In genomic region chr3:37605876-37606238, GRCm38 (mm10) we compare ENCODE assay signal across 10 mouse cellular contexts. TPM values are rescaled to one million over a fixed set of nuclear protein-coding genes. Genes with fewer than 3 reads are reported as not detected.
DNase-seq lines count a peak whose midpoint lies in the region; ATAC-seq lines count a peak whose summit lies in the region.
"Had no signal": no experiment of that assay in that cellular context is flagged by ENCODE, and none has a peak within 500 bp of the region (broad histone marks: within the 10 kb centered on the region; RNA-seq: fewer than 3 reads in every experiment).

No protein-coding gene starts in this region.

- 0 out of 2 replicates have a peak, but pooled peaks cover 4% of the 10 kb centered on the region for H3K9me3 ChIP-seq in forebrain, embryonic 13.5 days (replicated peaks)
- no peaks in the 10 kb centered on the region for H3K9me3 ChIP-seq in liver, embryonic 11.5 days (ENCODE audit: control insufficient read depth, low read length)
- H3K9me3 ChIP-seq in intestine, embryonic 15.5 days = no peaks in the 10 kb centered on the region; the same call in 1 of the 2 replicates

- no peak overlapping the region for H3K4me2 ChIP-seq in forebrain, embryonic 13.5 days
- H3K4me2 ChIP-seq in liver, embryonic 11.5 days = no peak overlapping the region
- H3K4me2 ChIP-seq in intestine, embryonic 15.5 days (replicated peaks) = no peak overlapping the region
- H3K4me2 ChIP-seq: hindbrain, embryonic 12.5 days; limb, embryonic 12.5 days had no signal

- H3K27me3 ChIP-seq in forebrain, embryonic 13.5 days = no peaks in the 10 kb centered on the region
- no peaks in the 10 kb centered on the region for H3K27me3 ChIP-seq in liver, embryonic 11.5 days (replicated peaks; ENCODE audit: control insufficient read depth, insufficient read depth, low read length)
- H3K27me3 ChIP-seq in intestine, embryonic 15.5 days (replicated peaks) = no peaks in the 10 kb centered on the region
- H3K27me3 ChIP-seq: hindbrain, embryonic 12.5 days; limb, embryonic 12.5 days had no signal

- no peaks in the 10 kb centered on the region for H3K36me3 ChIP-seq in forebrain, embryonic 13.5 days (ENCODE audit: poor library complexity, severe bottlenecking)
- no peaks in the 10 kb centered on the region for H3K36me3 ChIP-seq in liver, embryonic 11.5 days (ENCODE audit: control insufficient read depth, insufficient read depth, low read length)
- no peaks in the 10 kb centered on the region for H3K36me3 ChIP-seq in intestine, embryonic 15.5 days
- H3K36me3 ChIP-seq: hindbrain, embryonic 12.5 days; limb, embryonic 12.5 days had no signal

- no peak overlapping the region for H3K9ac ChIP-seq in forebrain, embryonic 13.5 days
- H3K9ac ChIP-seq in liver, embryonic 11.5 days (ENCODE audit: low read depth, low read length) = no peak overlapping the region
- H3K9ac ChIP-seq in intestine, embryonic 15.5 days = no peak overlapping the region
- H3K9ac ChIP-seq: hindbrain, embryonic 12.5 days; limb, embryonic 12.5 days had no signal

- 84% methylated on average over 10 of the region's 10 CpGs for WGBS in forebrain, embryonic 13.5 days
- 85% methylated on average over 10 of the region's 10 CpGs for WGBS in liver, embryonic 11.5 days
- 77% methylated on average over 10 of the region's 10 CpGs for WGBS in intestine, embryonic 15.5 days

- intact Hi-C loops in left cerebral cortex, postnatal 14 days (cut with DNase I) = no loop called here

- ATAC-seq in CD4-positive, CD25-positive, alpha-beta regulatory T cell, adult 4 months = no peak
- peak; percentile 45 for ATAC-seq in forebrain, embryonic 13.5 days
- ATAC-seq in liver, embryonic 11.5 days (replicated peaks; ENCODE audit: low FRiP score) = no peak
- ATAC-seq in intestine, embryonic 15.5 days = no peak

- DNase-seq in CD4-positive, CD25-positive, alpha-beta regulatory T cell, adult 2 months (ENCODE audit: low read depth, low spot score) = peak; percentile 18
- peak; percentile 10 to 23 for DNase-seq in left cerebral cortex, postnatal 14 days (ENCODE audit: low spot score in 2 of 2)
- DNase-seq in left cerebral cortex, adult 8-10 months (ENCODE audit: low spot score in 2 of 2) = no peak
- peak; percentile 16 for DNase-seq in lung, postnatal 25 days (ENCODE audit: low spot score)
- DNase-seq in liver, embryonic 11.5 days (ENCODE audit: low spot score) = no peak

- H3K4me1 ChIP-seq in forebrain, embryonic 13.5 days = peaks cover 20% of the 10 kb centered on the region
- H3K4me1 ChIP-seq in liver, embryonic 11.5 days (replicated peaks; ENCODE audit: control insufficient read depth, insufficient read depth, low read length) = no peaks in the 10 kb centered on the region
- peaks cover 5% of the 10 kb centered on the region; the same call in 1 of the 2 replicates for H3K4me1 ChIP-seq in intestine, embryonic 15.5 days (replicated peaks)

- no peak overlapping the region for H3K4me3 ChIP-seq in forebrain, embryonic 13.5 days
- H3K4me3 ChIP-seq in liver, embryonic 11.5 days (ENCODE audit: low read depth, low read length) = no peak overlapping the region
- no peak overlapping the region for H3K4me3 ChIP-seq in intestine, embryonic 15.5 days (replicated peaks)
- H3K4me3 ChIP-seq: hindbrain, embryonic 12.5 days; limb, embryonic 12.5 days had no signal

- no peak overlapping the region for H3K27ac ChIP-seq in forebrain, embryonic 13.5 days
- no peak overlapping the region for H3K27ac ChIP-seq in liver, embryonic 11.5 days (ENCODE audit: low read depth, low read length)
- no peak overlapping the region for H3K27ac ChIP-seq in intestine, embryonic 15.5 days
- H3K27ac ChIP-seq: hindbrain, embryonic 12.5 days; limb, embryonic 12.5 days had no signal

RNA-seq across cellular contexts. Expression of gene Spry1, which starts 33.9 kb away (rescaled TPM):
- polyA plus RNA-seq in CD4-positive, CD25-positive, alpha-beta regulatory T cell, adult 4 months (2017; shearing (Covaris generic)) = 10 to 100 TPM in 1 of 2 experiments, 1 to 10 TPM in 1; 9.2 to 11.5 TPM
- total RNA-seq in left cerebral cortex, postnatal 14 days (2021) = 10 to 100 TPM; 13.4 to 14.9 TPM
- total RNA-seq in left cerebral cortex, adult 8-10 months (2022) = 10 to 100 TPM in 1 of 4 experiments, 1 to 10 TPM in 3; 7.8 to 10.6 (median 8.8) TPM
- polyA plus RNA-seq in forebrain, embryonic 13.5 days (2015; fragmentation: Nextera tagmentation; extraction: Ambion mirVana) = 6.1 and 9.8 TPM in 2 replicates
- polyA plus RNA-seq in liver, embryonic 11.5 days (2014; fragmentation: Nextera tagmentation; extraction: Ambion mirVana) = 6.2 and 8.0 TPM in 2 replicates
- polyA plus RNA-seq in intestine, embryonic 15.5 days (2015; fragmentation: Nextera tagmentation; extraction: Ambion mirVana) = 13.4 and 14.2 TPM in 2 replicates

Comparison
In these comparisons a context has a peak if more than half of its experiments do, and no peak if none do; other contexts are left out.
1. DNase-seq: peak in CD4-positive, CD25-positive, alpha-beta regulatory T cell, adult 2 months (single experiment), left cerebral cortex, postnatal 14 days (2 of 2) and lung, postnatal 25 days (single experiment); none in left cerebral cortex, adult 8-10 months (0 of 2) and liver, embryonic 11.5 days (single experiment).